Mouse (Mus musculus): ENCODE data around the gene Shpk. TPM values are rescaled to one million over a fixed set of nuclear protein-coding genes. Genes with fewer than 3 reads are reported as not detected.

The Shpk gene
- polyA plus RNA-seq, 1 experiment = 1.3 TPM

DNA sequence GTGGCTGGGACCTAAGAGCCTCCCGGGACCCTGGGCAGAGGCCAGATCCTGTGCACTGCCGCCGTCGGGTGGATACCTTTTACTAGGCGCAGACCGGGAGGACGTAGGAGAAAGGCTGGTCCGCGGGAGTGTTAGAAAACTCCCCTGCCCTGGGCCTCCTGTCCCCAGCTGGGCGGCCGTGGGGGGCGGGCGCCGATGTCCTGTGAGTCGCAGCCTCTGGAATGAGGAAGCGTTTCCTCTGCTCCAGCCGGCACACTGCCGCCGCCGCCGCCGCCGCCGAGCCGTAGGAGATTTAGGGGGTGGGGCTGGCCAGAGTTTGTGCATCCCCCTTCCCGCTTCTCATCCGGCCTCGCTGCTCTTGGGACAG, 21.8 kb upstream of the Shpk start:
- Histone ChIP-seq H3K4me2 (ENCODE audit: low read depth) (peak overlapping the region; percentile 82), H3ac (ENCODE audit: control insufficient read depth, insufficient read length) (peak overlapping the region; percentile 92), H3K4me3 (peak overlapping the region; percentile 77), H3K79me2 (ENCODE audit: control insufficient read depth, insufficient read depth) (peaks cover 65% of the 10 kb centered on the region), H3K36me3 (ENCODE audit: control insufficient read depth, insufficient read depth) (peaks cover 9% of the 10 kb centered on the region), H3K27me3 (ENCODE audit: control insufficient read depth, insufficient read depth, insufficient read length) (no peaks in the 10 kb centered on the region)
- TF ChIP-seq SRF (IDR thresholded peaks at IDR 0.05; ENCODE audit: control insufficient read depth, insufficient read length, low read depth) (peak; percentile 11), MYOD1 (IDR thresholded peaks at IDR 0.05; ENCODE audit: control insufficient read depth in 1 of 3, insufficient read length in 2 of 3, low read depth in 2 of 3) (no peak)

DNA sequence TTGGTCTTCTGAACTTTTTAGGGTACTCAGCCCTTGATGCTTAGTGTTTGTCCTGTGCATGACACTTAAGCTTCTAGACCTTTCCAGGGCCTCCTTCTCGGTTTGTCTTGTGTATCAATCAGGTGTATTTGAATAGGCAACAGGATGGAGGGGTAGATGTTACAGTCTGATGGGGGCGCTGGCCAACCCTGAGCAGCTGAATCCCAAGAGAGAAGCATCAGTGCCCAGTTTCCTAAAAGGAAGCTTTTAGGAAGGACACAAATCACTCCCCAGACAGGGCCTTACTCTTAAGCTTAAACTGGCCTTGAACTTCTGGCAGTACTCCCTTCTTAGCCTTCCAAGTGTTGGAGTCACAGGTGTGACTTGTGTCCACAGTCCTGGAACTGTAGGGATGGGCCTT, 21.4 kb upstream of the Shpk start:
- peak overlapping the region; percentile 82 for H3K4me2 ChIP-seq (ENCODE audit: low read depth)
- no peak for TF ChIP-seq MAX (IDR thresholded peaks at IDR 0.05; ENCODE audit: low read depth)
- no peak for TF ChIP-seq USF1 (IDR thresholded peaks at IDR 0.05; ENCODE audit: low read depth)
- no peaks in the 10 kb centered on the region for H3K27me3 ChIP-seq (ENCODE audit: control insufficient read depth, insufficient read depth, insufficient read length)
- peaks cover 10% of the 10 kb centered on the region for H3K36me3 ChIP-seq (ENCODE audit: control insufficient read depth, insufficient read depth)
- peaks cover 65% of the 10 kb centered on the region for H3K79me2 ChIP-seq (ENCODE audit: control insufficient read depth, insufficient read depth)
- H3ac ChIP-seq (ENCODE audit: control insufficient read depth, insufficient read length) = peak overlapping the region; percentile 92
- peak overlapping the region; percentile 77 for H3K4me3 ChIP-seq

DNA sequence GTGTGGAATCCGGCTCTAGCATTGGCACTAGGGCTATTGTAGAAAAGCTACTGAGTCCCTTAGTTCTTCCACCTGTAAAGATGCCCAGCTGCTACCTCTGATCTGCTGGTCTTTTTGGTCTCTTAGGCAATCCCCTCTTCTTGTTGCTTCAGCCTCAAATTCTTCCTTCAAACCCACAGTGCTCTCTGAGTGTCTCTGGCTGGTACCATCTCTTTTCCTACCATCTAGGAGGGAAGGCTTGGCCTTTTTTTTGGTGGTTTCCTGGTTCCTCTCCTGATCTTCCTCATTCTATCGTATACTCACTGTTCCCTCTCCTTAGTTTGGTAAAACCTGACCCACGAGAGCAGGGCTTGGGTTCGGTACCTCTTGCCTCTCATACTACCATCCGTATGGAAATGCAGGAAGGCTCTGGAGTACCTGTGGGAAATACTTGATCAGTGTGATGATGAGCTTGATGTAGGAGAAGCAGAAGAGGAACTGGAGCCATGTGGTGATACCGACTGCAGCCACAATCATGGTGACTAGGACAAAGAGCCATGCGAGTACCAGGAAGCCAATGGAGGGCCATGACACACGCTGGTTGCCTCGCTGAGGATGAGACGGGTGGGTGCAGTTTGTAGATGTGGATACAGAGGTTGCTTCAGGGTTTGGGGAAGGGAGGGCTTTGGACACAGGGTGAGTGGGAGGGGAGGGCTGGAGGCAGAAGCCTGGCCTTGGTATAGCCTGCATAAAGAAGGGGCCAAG, 13.2 kb upstream of the Shpk start:
- TF ChIP-seq CEBPB (IDR thresholded peaks at IDR 0.05; ENCODE audit: insufficient read depth, poor library complexity, severe bottlenecking) (no peak), SRF (IDR thresholded peaks at IDR 0.05; ENCODE audit: control insufficient read depth, insufficient read length, low read depth) (no peak), E2F4 (IDR thresholded peaks at IDR 0.05; ENCODE audit: insufficient read depth) (no peak), POLR2A (IDR thresholded peaks at IDR 0.05; ENCODE audit: insufficient read length, low read depth) (no peak), TCF3 (IDR thresholded peaks at IDR 0.05; ENCODE audit: insufficient read length, low read depth) (no peak), TCF12 (IDR thresholded peaks at IDR 0.05; ENCODE audit: insufficient read depth, poor library complexity, severe bottlenecking) (no peak), POLR2AphosphoS2 (IDR thresholded peaks at IDR 0.05; ENCODE audit: insufficient read length, low read depth) (peak; percentile 52), MAX (IDR thresholded peaks at IDR 0.05; ENCODE audit: low read depth) (no peak), MYOD1 (IDR thresholded peaks at IDR 0.05; ENCODE audit: control insufficient read depth in 1 of 3, insufficient read length in 2 of 3, low read depth in 2 of 3) (no peak)
- Histone ChIP-seq H3K36me3 (ENCODE audit: control insufficient read depth, insufficient read depth) (peaks cover 29% of the 10 kb centered on the region), H3K27me3 (ENCODE audit: control insufficient read depth, insufficient read depth, insufficient read length) (no peaks in the 10 kb centered on the region), H3K4me3 (no peak overlapping the region), H3K4me2 (ENCODE audit: low read depth) (no peak overlapping the region), H3ac (ENCODE audit: control insufficient read depth, insufficient read length) (no peak overlapping the region), H3K79me2 (ENCODE audit: control insufficient read depth, insufficient read depth) (no peaks in the 10 kb centered on the region)

DNA sequence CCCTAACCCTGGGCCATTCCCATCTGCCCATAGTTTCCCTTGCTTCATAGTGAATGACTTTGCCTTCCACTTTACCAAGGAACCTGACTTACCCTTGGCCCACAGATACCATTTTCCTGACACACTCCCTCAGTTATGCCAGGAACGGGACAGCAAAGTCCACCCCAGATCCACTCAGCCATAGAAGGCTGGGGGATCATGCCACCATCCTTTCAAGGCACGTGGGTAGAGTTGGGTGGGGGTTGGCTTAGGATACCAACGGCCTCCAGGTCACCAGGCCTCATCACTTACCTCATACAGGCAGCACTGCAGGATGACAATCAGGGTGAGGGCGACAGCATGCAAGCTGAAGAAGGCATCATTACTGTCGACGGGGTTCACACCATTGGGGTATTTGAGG, 12.0 kb upstream of the Shpk start:
- H3K36me3 ChIP-seq (ENCODE audit: control insufficient read depth, insufficient read depth) = peaks cover 29% of the 10 kb centered on the region
- no peaks in the 10 kb centered on the region for H3K79me2 ChIP-seq (ENCODE audit: control insufficient read depth, insufficient read depth)
- no peak overlapping the region for H3K4me3 ChIP-seq
- no peaks in the 10 kb centered on the region for H3K27me3 ChIP-seq (ENCODE audit: control insufficient read depth, insufficient read depth, insufficient read length)
- TF ChIP-seq MYOG (IDR thresholded peaks at IDR 0.05; ENCODE audit: control insufficient read depth in 1 of 3, insufficient read depth in 1 of 3, insufficient read length in 2 of 3, low read depth in 2 of 3) (no peak), MYOD1 (IDR thresholded peaks at IDR 0.05; ENCODE audit: control insufficient read depth in 1 of 3, insufficient read length in 2 of 3, low read depth in 2 of 3) (no peak), MAX (IDR thresholded peaks at IDR 0.05; ENCODE audit: low read depth) (no peak), TCF3 (IDR thresholded peaks at IDR 0.05; ENCODE audit: insufficient read length, low read depth) (no peak), REST (IDR thresholded peaks at IDR 0.05; ENCODE audit: insufficient read depth, insufficient read length) (no peak), USF1 (IDR thresholded peaks at IDR 0.05; ENCODE audit: low read depth) (no peak), E2F4 (IDR thresholded peaks at IDR 0.05; ENCODE audit: insufficient read depth) (no peak), CEBPB (IDR thresholded peaks at IDR 0.05; ENCODE audit: insufficient read depth, poor library complexity, severe bottlenecking) (no peak), POLR2AphosphoS2 (IDR thresholded peaks at IDR 0.05; ENCODE audit: insufficient read length, low read depth) (no peak), POLR2A (IDR thresholded peaks at IDR 0.05; ENCODE audit: insufficient read length, low read depth) (no peak), SRF (IDR thresholded peaks at IDR 0.05; ENCODE audit: control insufficient read depth, insufficient read length, low read depth) (no peak), TCF12 (IDR thresholded peaks at IDR 0.05; ENCODE audit: insufficient read depth, poor library complexity, severe bottlenecking) (no peak)
- no peak overlapping the region for H3K4me2 ChIP-seq (ENCODE audit: low read depth)
- no peak overlapping the region for H3ac ChIP-seq (ENCODE audit: control insufficient read depth, insufficient read length)

DNA sequence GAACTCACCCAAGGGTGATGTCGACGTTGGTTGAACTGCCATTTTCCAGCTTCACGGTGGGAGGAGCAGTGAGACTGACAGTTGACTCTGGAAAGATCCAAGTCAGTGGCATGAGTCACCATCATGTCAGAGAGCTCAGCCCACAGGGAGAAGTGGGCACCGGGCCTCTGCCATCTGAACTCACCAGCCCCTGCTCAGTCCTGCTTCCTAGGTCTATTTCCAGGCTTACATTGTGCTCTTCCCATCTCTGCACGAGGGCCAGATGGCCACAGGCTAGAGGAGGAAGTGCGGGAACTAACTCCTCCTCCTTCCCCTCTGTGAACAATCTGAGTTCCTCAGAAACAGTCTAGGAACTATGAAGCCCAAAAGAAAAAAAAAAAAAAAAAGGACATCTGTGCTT, 6.2 kb upstream of the Shpk start:
- no peak for TF ChIP-seq USF1 (IDR thresholded peaks at IDR 0.05; ENCODE audit: low read depth)
- TF ChIP-seq POLR2A (IDR thresholded peaks at IDR 0.05; ENCODE audit: insufficient read length, low read depth) = no peak
- no peak for TF ChIP-seq SRF (IDR thresholded peaks at IDR 0.05; ENCODE audit: control insufficient read depth, insufficient read length, low read depth)
- TF ChIP-seq E2F4 (IDR thresholded peaks at IDR 0.05; ENCODE audit: insufficient read depth) = no peak
- TF ChIP-seq TCF12 (IDR thresholded peaks at IDR 0.05; ENCODE audit: insufficient read depth, poor library complexity, severe bottlenecking) = no peak
- no peak for TF ChIP-seq MAX (IDR thresholded peaks at IDR 0.05; ENCODE audit: low read depth)
- TF ChIP-seq POLR2AphosphoS2 (IDR thresholded peaks at IDR 0.05; ENCODE audit: insufficient read length, low read depth) = no peak
- no peak for TF ChIP-seq MYOG (IDR thresholded peaks at IDR 0.05; ENCODE audit: control insufficient read depth in 1 of 3, insufficient read depth in 1 of 3, insufficient read length in 2 of 3, low read depth in 2 of 3)
- TF ChIP-seq CEBPB (IDR thresholded peaks at IDR 0.05; ENCODE audit: insufficient read depth, poor library complexity, severe bottlenecking) = no peak
- no peak for TF ChIP-seq TCF3 (IDR thresholded peaks at IDR 0.05; ENCODE audit: insufficient read length, low read depth)
- TF ChIP-seq REST (IDR thresholded peaks at IDR 0.05; ENCODE audit: insufficient read depth, insufficient read length) = no peak
- no peak for TF ChIP-seq MYOD1 (IDR thresholded peaks at IDR 0.05; ENCODE audit: control insufficient read depth in 1 of 3, insufficient read length in 2 of 3, low read depth in 2 of 3)
- Histone ChIP-seq H3K4me3 (no peak overlapping the region), H3ac (ENCODE audit: control insufficient read depth, insufficient read length) (no peak overlapping the region), H3K27me3 (ENCODE audit: control insufficient read depth, insufficient read depth, insufficient read length) (no peaks in the 10 kb centered on the region), H3K36me3 (ENCODE audit: control insufficient read depth, insufficient read depth) (peaks cover 9% of the 10 kb centered on the region), H3K4me2 (ENCODE audit: low read depth) (peak overlapping the region; percentile 42), H3K79me2 (ENCODE audit: control insufficient read depth, insufficient read depth) (no peaks in the 10 kb centered on the region)
